ENCODE assay signal across 21 mouse cellular contexts in genomic region chr2:173534581-173534980, GRCm38 (mm10). TPM values are rescaled to one million over a fixed set of nuclear protein-coding genes. Genes with fewer than 3 reads are reported as not detected.
DNase-seq lines count a peak whose midpoint lies in the region; ATAC-seq and TF ChIP-seq lines count a peak whose summit lies in the region.
"Had no signal": no experiment of that assay in that cellular context is flagged by ENCODE, and none has a peak within 500 bp of the region (broad histone marks: within the 10 kb centered on the region; RNA-seq: fewer than 3 reads in every experiment).

No protein-coding gene starts in this region.

- TF ChIP-seq CTCF in liver, adult 2 months (IDR thresholded peaks at IDR 0.05; ENCODE audit: low read depth, low read length): no peak
- no peak for TF ChIP-seq CTCF in layer of hippocampus, adult 2 months (conservative IDR thresholded peaks at IDR 0.05)
- no peak for TF ChIP-seq CTCF in liver, postnatal 0 days (IDR thresholded peaks at IDR 0.05; ENCODE audit: low read depth)

- no peaks in the 10 kb centered on the region for H3K27me3 ChIP-seq in liver, adult 2 months (ENCODE audit: control insufficient read depth, insufficient read depth, low read length)
- H3K27me3 ChIP-seq in liver, postnatal 0 days (ENCODE audit: insufficient read depth, low read length): no peaks in the 10 kb centered on the region
- H3K27me3 ChIP-seq: embryonic facial prominence, embryonic 12.5 days; lung, embryonic 15.5 days had no signal

- TF ChIP-seq POLR2A in liver, adult 2 months (IDR thresholded peaks at IDR 0.05; ENCODE audit: extremely low read depth, insufficient read depth, low read length): no peak

- no peak for TF ChIP-seq EP300 in liver, postnatal 0 days (IDR thresholded peaks at IDR 0.05; ENCODE audit: low read depth)

- WGBS in liver, adult 2 months: 79% methylated on average over 7 of the region's 7 CpGs
- 44% methylated on average over 7 of the region's 7 CpGs for WGBS in liver, postnatal 0 days (ENCODE audit: insufficient replicate concordance)

- no peaks in the 10 kb centered on the region for H3K79me2 ChIP-seq in liver, adult 2 months (ENCODE audit: control insufficient read depth, insufficient read depth, low read length)

- peak; percentile 90 for ATAC-seq in common myeloid progenitor, adult 5-6 weeks (replicated peaks; ENCODE audit: low read depth, poor library complexity, severe bottlenecking)
- peak; percentile 69 for ATAC-seq in megakaryocyte, adult 5-6 weeks (ENCODE audit: poor library complexity, severe bottlenecking)
- ATAC-seq in liver, postnatal 0 days: no peak

- H3K27ac ChIP-seq in liver, adult 2 months (replicated peaks; ENCODE audit: insufficient read depth, low read depth, low read length): no peak overlapping the region
- H3K27ac ChIP-seq in layer of hippocampus, adult 2 months: no peak overlapping the region
- no peak overlapping the region for H3K27ac ChIP-seq in liver, postnatal 0 days (ENCODE audit: low read depth)
- H3K27ac ChIP-seq: embryonic facial prominence, embryonic 12.5 days; hindbrain, postnatal 0 days; left cerebral cortex, adult 2 months; limb, embryonic 13.5 days; lung, embryonic 15.5 days had no signal

- DNase-seq in liver, adult 2 months (ENCODE audit: extremely low read depth, low read depth, low spot score): peak; percentile 9
- no peak for DNase-seq in liver
- peak; percentile 20 to 31 for DNase-seq in thymus, postnatal 10 days (ENCODE audit: low spot score in 2 of 2)
- no peak for DNase-seq in ovary, postnatal 14 days (ENCODE audit: low spot score)
- no peak for DNase-seq in layer of hippocampus, adult 2 months (ENCODE audit: low spot score in 2 of 2)
- DNase-seq in liver, postnatal 0 days: no peak
- DNase-seq: adrenal gland, postnatal 25 days; cerebellum, postnatal 25 days; kidney, postnatal 14 days had no signal

- no peaks in the 10 kb centered on the region for H3K9me3 ChIP-seq in liver, postnatal 0 days (ENCODE audit: low read length)
- H3K9me3 ChIP-seq: embryonic facial prominence, embryonic 12.5 days; limb, embryonic 13.5 days; lung, embryonic 15.5 days had no signal

- no peak overlapping the region for H3K4me3 ChIP-seq in liver, adult 2 months (ENCODE audit: insufficient read depth, low read depth, low read length)
- no peak overlapping the region for H3K4me3 ChIP-seq in layer of hippocampus, adult 2 months
- H3K4me3 ChIP-seq in liver, postnatal 0 days (ENCODE audit: low read depth, low read length): no peak overlapping the region
- H3K4me3 ChIP-seq: embryonic facial prominence, embryonic 12.5 days; left cerebral cortex, adult 2 months; limb, embryonic 13.5 days; lung, embryonic 15.5 days had no signal

- no peaks in the 10 kb centered on the region; the same call in none of the 2 replicates for H3K4me1 ChIP-seq in liver, adult 2 months (ENCODE audit: control insufficient read depth, insufficient read depth, low read length)
- H3K4me1 ChIP-seq in liver, postnatal 0 days (ENCODE audit: insufficient read depth): no peaks in the 10 kb centered on the region
- H3K4me1 ChIP-seq: lung, embryonic 15.5 days had no signal

- H3K4me2 ChIP-seq in liver, postnatal 0 days (ENCODE audit: low read depth, low read length): no peak overlapping the region
- H3K4me2 ChIP-seq: embryonic facial prominence, embryonic 12.5 days; limb, embryonic 13.5 days; lung, embryonic 15.5 days; midbrain, embryonic 11.5 days had no signal

- H3K9ac ChIP-seq in liver, adult 2 months (ENCODE audit: low read depth, low read length): no peak overlapping the region
- no peak overlapping the region for H3K9ac ChIP-seq in liver, postnatal 0 days (replicated peaks)
- H3K9ac ChIP-seq: embryonic facial prominence, embryonic 12.5 days; limb, embryonic 13.5 days; lung, embryonic 15.5 days had no signal

- H3K36me3 ChIP-seq in liver, adult 2 months (ENCODE audit: control insufficient read depth, insufficient read depth, low read length): no peaks in the 10 kb centered on the region
- H3K36me3 ChIP-seq in liver, postnatal 0 days (replicated peaks; ENCODE audit: insufficient read depth, low read length): no peaks in the 10 kb centered on the region
- H3K36me3 ChIP-seq: embryonic facial prominence, embryonic 12.5 days; G1E; limb, embryonic 13.5 days; lung, embryonic 15.5 days had no signal

RNA-seq across cellular contexts. Expression of gene 1700021F07Rik, which starts 12.2 kb away (rescaled TPM):
- total RNA-seq in liver, adult 2 months (2014; rRNA removed): not detected in 2 replicates
- not detected in 2 replicates for polyA plus RNA-seq in liver, adult 2 months (2012; rRNA removed)
- not detected in 2 replicates for total RNA-seq in common myeloid progenitor, adult 5-6 weeks (2017)
- total RNA-seq in megakaryocyte, adult 5-6 weeks (2015): 0.40 TPM in 1 of 2 replicates, not detected in the other
- total RNA-seq in megakaryocyte, adult 5-6 weeks (2017): not detected in 2 replicates
- not detected for total RNA-seq in layer of hippocampus, adult 2 months (2021)
- polyA plus RNA-seq in liver, postnatal 0 days (2015; fragmentation: Nextera tagmentation; extraction: Ambion mirVana): not detected in 2 replicates
- total RNA-seq: adrenal gland, postnatal 25 days; G1E; gastrocnemius, postnatal 4 days; hindbrain, postnatal 0 days; left cerebral cortex, adult 2 months had no signal
- polyA plus RNA-seq: embryonic facial prominence, embryonic 12.5 days; G1E; heart, postnatal 0 days; hindbrain, postnatal 0 days; limb, embryonic 13.5 days; lung, embryonic 15.5 days; midbrain, embryonic 11.5 days; neural tube, embryonic 11.5 days had no signal

RNA-seq across cellular contexts. Expression of gene Ankrd60, which starts 43.6 kb away (rescaled TPM):
- 0.54 TPM in 1 of 2 replicates, not detected in the other for total RNA-seq in liver, adult 2 months (2014; rRNA removed)
- not detected in 2 replicates for polyA plus RNA-seq in liver, adult 2 months (2012; rRNA removed)
- total RNA-seq in common myeloid progenitor, adult 5-6 weeks (2017): not detected in 2 replicates
- total RNA-seq in megakaryocyte, adult 5-6 weeks (2015): not detected in 2 replicates
- not detected in 2 replicates for total RNA-seq in megakaryocyte, adult 5-6 weeks (2017)
- not detected for total RNA-seq in layer of hippocampus, adult 2 months (2021)
- not detected in 2 replicates for polyA plus RNA-seq in liver, postnatal 0 days (2015; fragmentation: Nextera tagmentation; extraction: Ambion mirVana)
- total RNA-seq: adrenal gland, postnatal 25 days; G1E; gastrocnemius, postnatal 4 days; hindbrain, postnatal 0 days; left cerebral cortex, adult 2 months had no signal
- polyA plus RNA-seq: embryonic facial prominence, embryonic 12.5 days; G1E; heart, postnatal 0 days; hindbrain, postnatal 0 days; limb, embryonic 13.5 days; lung, embryonic 15.5 days; midbrain, embryonic 11.5 days; neural tube, embryonic 11.5 days had no signal

Comparison
In these comparisons a context has a peak if more than half of its experiments do, and no peak if none do; other contexts are left out.
1. DNase-seq: peak in liver, adult 2 months (single experiment) and thymus, postnatal 10 days (2 of 2); none in liver (single experiment), ovary, postnatal 14 days (single experiment), layer of hippocampus, adult 2 months (0 of 2) and liver, postnatal 0 days (single experiment).